Mouse (Mus musculus): ENCODE measurements around the gene Rfx5. TPM values are rescaled to one million over a fixed set of nuclear protein-coding genes. Genes with fewer than 3 reads are reported as not detected.

Gene Rfx5
- total RNA-seq, 2 experiments from 2014 or later = 23.9 to 24.6 TPM

DNA sequence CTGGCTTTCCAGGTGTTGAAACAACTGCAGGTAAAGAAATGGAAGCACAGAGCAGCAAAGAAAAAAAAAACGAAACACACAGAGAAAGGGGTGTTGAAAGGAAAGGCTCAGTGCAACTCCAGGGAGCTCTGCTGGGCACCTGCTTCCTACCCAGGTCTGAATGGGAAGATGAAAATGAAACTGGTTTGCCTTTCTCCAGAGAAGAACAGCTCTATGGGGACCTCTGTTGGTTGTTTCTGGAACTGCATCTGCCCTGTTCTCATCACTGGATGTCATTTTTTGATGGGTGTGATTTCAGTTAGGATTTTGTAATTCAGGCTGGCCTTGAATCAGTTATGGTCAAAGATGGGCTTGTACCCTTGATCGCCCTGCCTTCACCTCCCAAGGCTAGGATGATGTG is 43.1 kb downstream of the Rfx5 start:
- peak; percentile 59 to 89 for DNase-seq (ENCODE audit: low spot score in 2 of 2)
- peak; percentile 99 for TF ChIP-seq CTCF (conservative IDR thresholded peaks at IDR 0.05)
- Histone ChIP-seq H3K4me3 (no peak overlapping the region), H3K27ac (peak overlapping the region; percentile 41; the same call in 1 of the 2 replicates)

DNA sequence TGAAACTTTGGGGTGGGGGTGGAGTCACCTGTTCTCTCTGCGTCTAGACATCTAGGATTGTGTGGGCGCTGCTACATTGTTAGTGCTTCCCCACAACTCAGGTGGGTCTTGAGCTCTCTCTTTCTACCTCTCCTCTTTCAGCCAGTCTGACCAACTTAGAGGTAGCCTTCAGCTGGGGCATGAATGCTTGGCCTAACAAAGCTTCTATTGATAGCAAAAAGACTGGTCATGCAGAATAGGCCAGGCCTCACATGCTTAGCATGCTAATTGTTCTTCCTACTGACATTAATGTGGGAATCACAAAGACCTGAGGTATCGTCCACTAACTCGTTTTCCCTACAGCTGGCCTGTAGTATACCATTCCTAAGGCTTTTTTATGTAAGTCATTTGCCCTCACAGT is 48.7 kb downstream of the Rfx5 start:
- no peak for DNase-seq (ENCODE audit: low spot score in 2 of 2)
- TF ChIP-seq CTCF (conservative IDR thresholded peaks at IDR 0.05) = no peak
- peak overlapping the region; percentile 67 for H3K27ac ChIP-seq
- H3K4me3 ChIP-seq = no peak overlapping the region

DNA sequence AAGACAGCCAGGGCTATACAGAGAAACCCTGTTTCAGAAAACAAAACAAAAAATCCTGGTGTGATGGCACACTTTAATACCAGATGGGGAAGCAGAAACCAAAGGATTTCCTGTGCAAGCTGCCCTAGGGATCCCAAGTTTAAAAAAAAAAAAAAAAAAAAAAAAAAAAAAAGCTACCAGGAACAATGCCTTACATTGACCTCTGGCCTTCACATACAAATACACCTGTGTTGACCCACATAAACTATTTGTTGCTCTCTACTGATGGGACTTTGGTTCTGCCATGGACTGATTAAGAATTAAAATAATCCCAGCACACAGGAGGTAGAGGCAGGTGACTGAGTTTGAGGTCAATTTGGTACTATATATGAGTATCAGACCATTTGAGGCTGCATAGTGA is 49.4 kb downstream of the Rfx5 start:
- peak overlapping the region; percentile 67; the same call in 1 of the 2 replicates for H3K27ac ChIP-seq
- DNase-seq (ENCODE audit: low spot score in 2 of 2) = no peak
- no peak for TF ChIP-seq CTCF (conservative IDR thresholded peaks at IDR 0.05)
- no peak overlapping the region for H3K4me3 ChIP-seq

DNA sequence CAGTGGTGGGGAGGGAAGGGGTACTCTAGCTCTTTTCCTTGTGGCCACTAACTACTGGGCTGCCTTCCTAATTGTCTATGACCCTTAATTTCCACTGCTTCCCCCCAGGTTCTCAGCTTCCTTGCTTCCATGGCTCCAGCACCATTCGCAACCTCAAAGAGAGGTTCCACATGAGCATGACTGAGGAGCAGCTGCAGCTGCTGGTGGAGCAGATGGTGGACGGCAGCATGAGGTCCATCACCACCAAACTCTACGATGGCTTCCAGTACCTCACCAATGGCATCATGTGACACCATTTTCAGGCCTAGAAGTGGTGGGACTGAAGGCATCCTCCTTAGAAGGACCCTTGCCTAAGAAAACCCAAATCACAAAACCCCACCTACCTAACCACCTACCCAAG is 51.8 kb downstream of the Rfx5 start:
- no peak for TF ChIP-seq CTCF (conservative IDR thresholded peaks at IDR 0.05)
- DNase-seq (ENCODE audit: low spot score in 2 of 2) = no peak

DNA sequence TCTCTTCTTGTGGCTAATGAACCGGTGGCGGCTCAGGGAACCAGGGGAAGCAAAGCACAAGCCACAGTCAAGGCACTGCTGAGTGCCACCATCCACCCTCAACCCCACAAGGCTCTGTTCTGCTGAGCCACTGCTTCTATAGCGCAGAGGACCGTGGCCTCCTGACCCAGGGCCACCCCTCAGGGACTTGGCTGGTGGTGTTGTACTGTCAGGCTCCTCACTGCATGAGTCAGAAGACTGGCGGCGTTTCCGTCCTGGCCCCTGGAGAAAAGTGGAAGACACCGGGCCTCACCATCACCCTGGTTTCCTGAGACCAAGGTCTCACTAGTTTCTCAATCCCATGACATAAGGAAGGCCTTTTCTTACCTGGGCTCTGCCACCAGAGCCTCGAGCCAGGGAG is 53.8 kb downstream of the Rfx5 start:
- DNase-seq (ENCODE audit: low spot score in 2 of 2) = no peak
- Histone ChIP-seq H3K27ac (peak overlapping the region; percentile 58; the same call in 1 of the 2 replicates), H3K4me3 (no peak overlapping the region)
- no peak for TF ChIP-seq CTCF (conservative IDR thresholded peaks at IDR 0.05)

More for the DNA sequence above, 51.8 kb downstream of the Rfx5 start:
- no peak overlapping the region for H3K4me3 ChIP-seq
- peak overlapping the region; percentile 58 for H3K27ac ChIP-seq

DNA sequence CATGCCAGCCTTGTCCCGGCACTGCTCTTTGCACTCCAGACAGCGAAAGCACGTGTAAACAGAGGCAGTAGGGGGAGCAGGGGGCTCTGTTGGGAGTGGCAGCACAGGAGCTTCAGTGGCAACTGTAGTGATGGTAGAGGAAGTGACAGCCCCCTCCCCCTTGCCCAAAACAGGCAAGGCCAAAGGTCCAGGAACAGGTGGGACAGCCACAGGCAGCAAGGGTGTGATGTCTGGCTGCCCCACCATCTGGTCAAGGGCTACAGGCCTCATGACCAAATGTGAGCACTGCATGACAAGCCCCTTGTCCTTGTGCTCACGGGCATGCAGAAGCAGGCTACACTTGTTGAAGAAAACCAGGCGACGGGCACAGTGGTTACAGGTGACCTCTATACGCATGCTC is 56.5 kb downstream of the Rfx5 start:
- TF ChIP-seq CTCF (conservative IDR thresholded peaks at IDR 0.05) = no peak
- Histone ChIP-seq H3K4me3 (no peak overlapping the region), H3K27ac (no peak overlapping the region)
- DNase-seq (ENCODE audit: low spot score in 2 of 2) = no peak

Small RNA genes lying within 50 kb of the gene (microRNA-seq; reads per million reads assigned to microRNA genes)
- gene Mir7013 = 6.1 to 6.4 reads per million in 2 experiments

Other genes with a start within 250 kb of the Rfx5 start
- 1 to 10 TPM; 3.7 TPM for gene Cgn, start 167.6 kb upstream of the Rfx5 start, total RNA-seq (2021)
- gene Pogz, start 116.5 kb upstream of the Rfx5 start, total RNA-seq (2021) = 10 to 100 TPM; 61.3 to 64.6 TPM
- 100 to 1,000 TPM; 272 to 281 TPM for gene Psmb4, start 67.1 kb upstream of the Rfx5 start, total RNA-seq (2021)
- gene Selenbp1, start 21.0 kb upstream of the Rfx5 start, total RNA-seq (2021) = 10 to 100 TPM; 10.3 to 10.5 TPM
- 10 to 100 TPM; 58.7 to 64.4 TPM for gene Pi4kb, start 20.7 kb downstream of the Rfx5 start, total RNA-seq (2021)
- gene Zfp687, start 61.4 kb downstream of the Rfx5 start, total RNA-seq (2021) = 10 to 100 TPM; 26.2 to 26.6 TPM
- 100 to 1,000 TPM; 158 to 160 TPM for gene Psmd4, start 88.5 kb downstream of the Rfx5 start, total RNA-seq (2021)
- gene Pip5k1a, start 152.9 kb downstream of the Rfx5 start, total RNA-seq (2021) = 10 to 100 TPM; 64.1 to 71.0 TPM
- 10 to 100 TPM; 43.5 to 46.1 TPM for gene Vps72, start 156.9 kb downstream of the Rfx5 start, total RNA-seq (2021)
- under 1 TPM in 1 of 2 experiments, not detected in 1; 0.71 TPM for gene Tmod4, start 170.4 kb downstream of the Rfx5 start, total RNA-seq (2021)
- 10 to 100 TPM; 50.4 to 57.5 TPM for gene Scnm1, start 179.9 kb downstream of the Rfx5 start, total RNA-seq (2021)
- 10 to 100 TPM; 16.4 to 16.7 TPM for gene Lysmd1, start 180.0 kb downstream of the Rfx5 start, total RNA-seq (2021)
- gene Tnfaip8l2, start 188.3 kb downstream of the Rfx5 start, total RNA-seq (2021) = 1 to 10 TPM; 2.5 to 2.7 TPM
- 10 to 100 TPM; 33.9 to 46.6 TPM for gene Sema6c, start 206.4 kb downstream of the Rfx5 start, total RNA-seq (2021)

All from layer of hippocampus, adult 2 months (tissue).